Mouse (Mus musculus): ENCODE data around the gene Zfp229.
A peak's percentile ranks its signal among the peaks of the same experiment; 100 is the strongest.
"Not testable (repeated sequence)": the region's sequence is repeated elsewhere in the genome, so short reads cannot be mapped to it uniquely, and the experiment has no call there.

Zfp229 gene

GRCm38 (mm10) chr17:21730495-21730894, at the start of gene Zfp229:
Zfp229 (plus strand) TSS chr17:21730795.
- not testable (repeated sequence) for DNase-seq (ENCODE audit: low read depth in 2 of 2, low spot score in 2 of 2)

DNA sequence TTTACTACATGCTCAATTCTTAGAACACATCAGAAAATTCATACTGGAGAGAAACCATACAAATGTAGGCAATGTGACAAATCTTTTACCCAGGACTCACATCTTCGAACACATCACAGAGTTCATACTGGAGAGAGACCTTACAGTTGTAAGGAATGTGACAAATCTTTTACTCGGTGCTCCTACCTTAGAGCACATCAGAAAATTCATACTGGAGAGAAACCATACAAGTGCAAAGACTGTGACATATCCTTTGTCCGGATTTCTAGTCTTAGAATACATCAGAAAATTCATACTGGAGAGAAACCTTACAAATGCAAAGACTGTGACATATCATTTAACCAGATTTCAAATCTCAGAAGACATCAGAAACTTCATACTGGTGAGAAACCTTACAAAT, 39.0 kb upstream of the Zfp229 start, which contains the start of gene Gm10226:
Gene Gm10226, plus strand, starts transcription at position 301 of the 400 bp plus-strand sequence.
- DNase-seq (ENCODE audit: low read depth in 2 of 2, low spot score in 2 of 2) = no peak

DNA sequence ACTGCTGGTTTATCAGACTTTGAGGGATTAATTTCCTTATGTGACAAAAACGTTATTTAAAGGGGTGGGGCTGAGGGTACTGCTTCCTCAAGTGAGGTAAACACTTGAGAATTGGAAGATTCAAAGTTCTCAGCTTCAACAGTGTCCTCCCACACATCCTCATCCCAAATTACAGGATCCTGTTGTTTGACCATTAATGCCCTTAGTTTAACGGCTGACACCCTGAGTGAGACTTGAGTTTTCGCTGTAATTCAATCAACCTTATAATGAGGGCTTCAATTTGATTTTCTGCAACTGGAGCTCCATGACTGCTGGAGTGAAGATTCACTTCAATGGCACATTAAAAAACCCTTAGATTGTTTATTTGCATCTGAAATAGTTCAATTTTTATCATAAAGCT, 37.3 kb upstream of the Zfp229 start:
- no peak for DNase-seq (ENCODE audit: low read depth in 2 of 2, low spot score in 2 of 2)

GRCm38 (mm10) chr17:21696073-21696472, 34.5 kb upstream of the Zfp229 start:
- no peak for DNase-seq (ENCODE audit: low read depth in 2 of 2, low spot score in 2 of 2)

GRCm38 (mm10) chr17:21702281-21703240, 28.0 kb upstream of the Zfp229 start:
- no peak for DNase-seq (ENCODE audit: low read depth in 2 of 2, low spot score in 2 of 2)

DNA sequence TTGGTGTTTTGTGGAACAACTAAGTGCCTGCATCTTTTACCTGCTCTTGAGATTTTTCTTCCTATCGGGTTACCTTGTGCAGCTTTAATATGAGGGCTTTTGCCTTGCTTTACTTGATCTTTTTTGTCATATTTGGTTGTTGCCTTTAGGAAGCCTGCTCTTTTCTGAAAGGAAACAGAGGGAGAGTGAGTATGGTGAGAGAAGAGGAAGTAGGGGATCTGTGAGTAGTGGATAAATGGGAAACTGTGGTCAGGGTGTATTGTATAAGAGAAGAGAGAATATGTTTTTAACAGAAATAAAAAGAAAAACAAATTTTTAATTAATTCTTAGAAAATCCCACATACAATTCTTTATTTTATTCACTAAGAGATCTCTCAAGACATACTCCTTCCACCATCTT, 27.2 kb upstream of the Zfp229 start:
- DNase-seq (ENCODE audit: low read depth in 2 of 2, low spot score in 2 of 2) = no peak

DNA sequence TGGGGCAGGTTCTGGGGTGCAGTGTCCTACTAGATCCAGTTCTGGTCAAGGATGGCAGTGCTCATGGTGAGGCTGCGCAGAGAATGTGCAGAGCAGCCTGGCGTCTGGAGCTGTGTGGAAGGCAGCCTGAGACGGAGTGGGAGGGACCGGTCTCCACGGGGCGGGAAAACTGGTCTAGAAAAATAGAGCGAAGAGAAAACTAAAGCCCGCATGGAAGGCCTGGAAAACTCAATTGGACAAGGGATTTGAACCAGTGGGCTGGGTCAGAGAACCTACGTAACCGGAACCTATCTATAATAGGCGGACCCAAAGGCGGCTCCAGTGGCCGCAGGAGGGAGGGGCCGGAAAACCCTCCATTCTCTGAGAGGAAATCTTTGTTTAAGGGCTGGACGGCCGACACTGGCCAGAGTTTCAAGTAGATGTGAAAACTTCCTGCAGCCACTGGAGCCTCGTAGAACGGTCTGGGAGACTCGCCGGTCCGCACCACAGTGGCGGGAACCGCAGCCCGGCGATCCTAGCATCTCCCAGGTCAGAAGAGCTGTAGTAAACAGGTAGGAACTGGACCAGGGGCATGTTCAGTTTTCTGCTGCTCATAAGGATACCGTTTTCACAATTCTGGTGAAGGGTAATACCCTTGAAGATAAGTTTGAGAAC, 23.1 kb upstream of the Zfp229 start, which contains the start of gene Zfp760:
Gene Zfp760, plus strand, starts transcription at position 399 of the 654 bp plus-strand sequence.
- peak; percentile 6 to 23 for DNase-seq (ENCODE audit: low read depth in 2 of 2, low spot score in 2 of 2)

DNA sequence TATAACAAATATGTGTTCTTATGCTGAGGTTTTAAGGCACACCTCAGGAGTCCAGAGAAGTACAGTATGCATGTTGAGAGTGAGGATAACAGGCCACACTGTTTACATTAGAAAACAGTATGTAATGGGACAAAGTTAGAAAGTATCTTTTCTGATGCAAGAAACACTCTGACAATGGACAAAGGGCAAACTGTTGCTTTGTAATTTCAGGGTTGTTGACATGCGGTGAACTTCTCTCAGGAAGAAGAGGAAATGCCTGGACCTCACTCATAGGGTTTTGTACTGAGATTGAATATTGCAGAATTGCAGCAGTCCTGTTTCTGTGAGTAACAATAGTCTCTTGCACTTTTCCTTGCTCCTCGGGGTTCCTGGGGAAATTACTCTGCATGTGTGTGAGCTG, 22.2 kb upstream of the Zfp229 start:
- no peak for DNase-seq (ENCODE audit: low read depth in 2 of 2, low spot score in 2 of 2)

DNA sequence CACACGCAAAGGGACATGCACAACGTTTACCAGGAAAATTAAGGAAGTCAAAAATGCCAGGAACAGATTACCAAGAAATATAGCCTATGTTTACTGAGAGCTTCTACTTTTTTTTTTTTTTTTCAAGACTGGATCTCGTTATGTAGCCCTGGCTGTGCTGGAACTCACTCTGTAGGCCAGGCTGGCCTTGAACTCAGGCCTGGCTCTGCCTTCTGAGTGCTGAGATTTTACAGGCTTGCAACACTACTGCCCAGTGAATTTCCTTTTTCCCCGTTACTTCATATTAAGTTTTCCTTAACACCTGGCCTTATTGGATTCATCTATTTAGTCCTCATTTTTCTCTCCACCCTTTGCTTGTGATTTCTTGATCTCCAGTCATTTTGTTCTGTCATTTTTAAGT, 2.5 kb downstream of the Zfp229 start:
- DNase-seq (ENCODE audit: low read depth in 2 of 2, low spot score in 2 of 2) = no peak

- DNase-seq (ENCODE audit: low read depth in 2 of 2, low spot score in 2 of 2) = peak; percentile 17 to 47
Measured at GRCm38 (mm10) chr17:21733529-21734031, 3.0 kb downstream of the Zfp229 start.

DNA sequence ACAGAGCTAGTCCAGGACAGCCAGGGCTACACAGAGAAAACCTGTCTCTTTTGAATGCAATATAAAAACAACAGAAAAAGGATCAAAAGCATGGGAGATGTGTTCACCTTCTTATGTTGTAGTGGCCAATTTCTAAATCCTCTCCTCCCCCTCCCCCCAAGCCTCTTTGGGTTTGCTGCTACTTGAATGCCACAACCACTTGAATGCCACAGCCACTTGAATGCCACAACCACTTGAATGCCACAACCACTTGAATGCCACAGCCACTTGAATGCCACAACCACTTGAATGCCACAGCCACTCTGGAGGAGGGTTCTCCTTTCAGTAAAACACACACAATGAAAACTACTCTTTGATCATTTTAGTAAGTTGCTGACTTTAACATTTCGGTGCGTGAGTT, 22.2 kb downstream of the Zfp229 start:
- DNase-seq (ENCODE audit: low read depth in 2 of 2, low spot score in 2 of 2) = no peak

- DNase-seq (ENCODE audit: low read depth in 2 of 2, low spot score in 2 of 2) = no peak
Measured at GRCm38 (mm10) chr17:21753342-21754208, 23.0 kb downstream of the Zfp229 start.

GRCm38 (mm10) chr17:21770336-21770735, 39.7 kb downstream of the Zfp229 start:
- no peak for DNase-seq (ENCODE audit: low read depth in 2 of 2, low spot score in 2 of 2)

DNA sequence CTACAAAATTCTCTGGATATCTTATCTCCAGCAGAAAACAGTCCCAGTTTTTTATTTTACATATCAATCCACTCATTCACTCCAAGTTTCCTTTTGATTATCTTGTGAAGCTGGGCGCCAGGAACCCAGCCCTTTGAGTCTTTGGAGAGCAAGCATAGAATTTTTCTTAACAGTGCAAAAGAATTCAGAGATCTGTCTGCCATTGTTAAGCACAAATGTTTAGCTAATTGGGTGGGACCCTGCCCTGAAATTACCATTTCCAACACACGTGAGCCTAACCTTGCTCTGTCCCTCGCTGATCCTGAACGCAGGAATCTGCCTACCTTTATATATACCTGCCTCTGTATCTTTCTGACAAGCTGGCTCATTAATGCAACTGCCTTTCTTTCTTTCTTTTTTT, 61.7 kb downstream of the Zfp229 start:
- no peak for DNase-seq (ENCODE audit: low read depth in 2 of 2, low spot score in 2 of 2)

GRCm38 (mm10) chr17:21801373-21801772, 70.8 kb downstream of the Zfp229 start:
- DNase-seq (ENCODE audit: low read depth in 2 of 2, low spot score in 2 of 2) = not testable (repeated sequence)

Data from CD8-positive naive resting alpha-beta T cell, adult 2 months (primary cell).